Mouse (Mus musculus) CH12.LX (cell line): ENCODE measurements at regions not wholly inside any gene's neighbourhood (a gene's known extent, or its start where the extent isn't known, plus 50 kb on each side); places are given as distances from the start of the nearest gene placed in this dataset.

Experiments
- DNase-seq: peaks from one replicate; pipeline ENCODE4 v3.0.0-alpha.2; 2013; ENCODE audit errors: extremely low read depth
- H3K27ac ChIP-seq: 2 replicates; pipeline ENCODE4 v1.5.1; 2012; ENCODE audit warnings: low read depth, mild to moderate bottlenecking, control low read depth, moderate library complexity; ENCODE audit not compliant: insufficient read depth
- H3K27me3 ChIP-seq: replicated peaks from 2 replicates; pipeline ENCODE3; 2012; ENCODE audit warnings: inconsistent platforms
- H3K36me3 ChIP-seq, 2 experiments: replicated peaks in 1 of 2; 2 replicates each; pipeline versions ENCODE3 to v1.6.1; 2012; ENCODE audit warnings: inconsistent platforms in 1 of 2, low read length in 1 of 2, mild to moderate bottlenecking in 1 of 2, mixed read lengths in 1 of 2, moderate library complexity in 1 of 2; ENCODE audit not compliant: control insufficient read depth in 1 of 2, insufficient read depth in 1 of 2
- H3K4me1 ChIP-seq, 2 experiments: 2 replicates each; pipeline ENCODE4 v1.6.1; 2012; ENCODE audit warnings: inconsistent platforms in 1 of 2, moderate library complexity in 1 of 2; ENCODE audit not compliant: insufficient read depth in 2 of 2, control insufficient read depth in 1 of 2
- H3K4me2 ChIP-seq: 2 replicates; pipeline ENCODE4 v1.6.1; 2012; ENCODE audit warnings: low read depth, mild to moderate bottlenecking, control low read depth; ENCODE audit not compliant: poor library complexity, insufficient read depth, severe bottlenecking
- H3K4me3 ChIP-seq, 3 experiments: fragments of 150-350 bp in 1 of 3; sonication (generic) in 1 of 3; replicated peaks in 1 of 3; 2 replicates each; pipeline versions ENCODE3 to v1.5.1; 2011 to 2012; ENCODE audit warnings: low read depth in 2 of 3, low read length in 2 of 3, mild to moderate bottlenecking in 2 of 3, moderate library complexity in 2 of 3, control low read depth in 1 of 3, improper control_type of control experiment in 1 of 3, inconsistent platforms in 1 of 3, mixed read lengths in 1 of 3; ENCODE audit not compliant: poor library complexity in 1 of 3
- H3K79me2 ChIP-seq: replicated peaks from 2 replicates; pipeline ENCODE4 v1.6.1; 2012; ENCODE audit warnings: mild to moderate bottlenecking, moderate library complexity; ENCODE audit not compliant: control insufficient read depth, poor library complexity, insufficient read depth, severe bottlenecking; ENCODE audit errors: extremely low read depth
- H3K9ac ChIP-seq: 2 replicates; pipeline ENCODE4 v1.6.1; 2012; ENCODE audit warnings: low read depth, mild to moderate bottlenecking, control low read depth, moderate library complexity; ENCODE audit not compliant: insufficient read depth
- H3K9me3 ChIP-seq: replicated peaks from 2 replicates; pipeline ENCODE3; 2012; ENCODE audit warnings: low read length, inconsistent platforms, mixed read lengths
- CHD1 ChIP-seq: IDR thresholded peaks from 2 replicates; pipeline ENCODE4 v1.6.1; 2012; ENCODE audit warnings: low read depth, low read length, improper control_type of control experiment, inconsistent platforms
- CHD2 ChIP-seq: IDR thresholded peaks from 2 replicates; pipeline ENCODE4 v1.6.1; 2011; ENCODE audit warnings: low read length, improper control_type of control experiment
- E2F4 ChIP-seq: IDR thresholded peaks from 2 replicates; pipeline ENCODE4 v1.6.1; 2011; ENCODE audit warnings: low read depth, low read length, improper control_type of control experiment; ENCODE audit not compliant: insufficient replicate concordance
- ELF1 ChIP-seq: IDR thresholded peaks from 2 replicates; pipeline ENCODE4 v1.6.1; 2014; ENCODE audit warnings: low read depth, mild to moderate bottlenecking, inconsistent platforms, low read length, improper control_type of control experiment
- EP300 ChIP-seq: IDR thresholded peaks from 2 replicates; pipeline ENCODE4 v1.6.1; 2011; ENCODE audit warnings: low read length, improper control_type of control experiment
- IRF4 ChIP-seq: IDR thresholded peaks from 2 replicates; pipeline ENCODE4 v1.6.1; 2014; ENCODE audit warnings: low read depth, mild to moderate bottlenecking, inconsistent platforms, low read length, improper control_type of control experiment
- JUND ChIP-seq: conservative IDR thresholded peaks from 2 replicates; pipeline ENCODE4 v1.6.1; 2011; ENCODE audit warnings: low read depth, low read length, improper control_type of control experiment
- MAFK ChIP-seq: IDR thresholded peaks from 2 replicates; pipeline ENCODE4 v1.6.1; 2011; ENCODE audit warnings: low read length, improper control_type of control experiment; ENCODE audit not compliant: insufficient replicate concordance
- MAX ChIP-seq: IDR thresholded peaks from 2 replicates; pipeline ENCODE4 v1.6.1; 2011; ENCODE audit warnings: low read length, improper control_type of control experiment
- MAZ ChIP-seq: IDR thresholded peaks from 2 replicates; pipeline ENCODE4 v1.6.1; 2012; ENCODE audit warnings: low read depth, mild to moderate bottlenecking, inconsistent platforms, low read length, improper control_type of control experiment, moderate library complexity
- MYC ChIP-seq: IDR thresholded peaks from 2 replicates; pipeline ENCODE4 v1.6.1; 2011; ENCODE audit warnings: low read depth, mild to moderate bottlenecking, improper control_type of control experiment, low read length
- NELFE ChIP-seq: IDR thresholded peaks from 2 replicates; pipeline ENCODE4 v1.6.1; 2011; ENCODE audit warnings: low read depth, low read length, improper control_type of control experiment
- NRF1 ChIP-seq: IDR thresholded peaks from 2 replicates; pipeline ENCODE4 v1.6.1; 2014; ENCODE audit warnings: low read depth, mild to moderate bottlenecking, inconsistent platforms, low read length, improper control_type of control experiment, moderate library complexity
- PAX5 ChIP-seq: IDR thresholded peaks from 2 replicates; pipeline ENCODE4 v1.6.1; 2012; ENCODE audit warnings: low read length, inconsistent platforms, mixed read lengths
- POLR2AphosphoS2 ChIP-seq: IDR thresholded peaks from 2 replicates; pipeline ENCODE4 v1.6.1; 2011; ENCODE audit warnings: low read depth, low read length, improper control_type of control experiment
- RCOR1 ChIP-seq: conservative IDR thresholded peaks from 2 replicates; pipeline ENCODE4 v1.6.1; 2012; ENCODE audit warnings: low read depth, mild to moderate bottlenecking, inconsistent platforms, low read length, improper control_type of control experiment
- SMC3 ChIP-seq: IDR thresholded peaks from 2 replicates; pipeline ENCODE4 v1.6.1; 2011; ENCODE audit warnings: low read depth, low read length, improper control_type of control experiment
- TCF12 ChIP-seq: IDR thresholded peaks from 2 replicates; pipeline ENCODE4 v1.6.1; 2014; ENCODE audit warnings: low read depth, mild to moderate bottlenecking, inconsistent platforms, low read length, improper control_type of control experiment
- ZKSCAN1 ChIP-seq: IDR thresholded peaks from 2 replicates; pipeline ENCODE4 v1.6.1; 2012; ENCODE audit warnings: low read depth, inconsistent platforms, low read length, improper control_type of control experiment, borderline replicate concordance
- ZNF384 ChIP-seq: IDR thresholded peaks from 2 replicates; pipeline ENCODE4 v1.6.1; 2012; ENCODE audit warnings: low read depth, low read length, improper control_type of control experiment, inconsistent platforms
- dilution Hi-C: fragments of 300-500 bp; cut with MboI; formaldehyde crosslinking; loops from 2 replicates; pipeline ENCODE4 v1.14.3; 2020; ENCODE audit warnings: low sequenced_read_pairs; ENCODE audit not compliant: extremely low pct_unique_long_range_greater_than_20kb, extremely low pct_ligation_motif_present
- in situ Hi-C: fragments of 300-500 bp; cut with MboI; formaldehyde crosslinking; loops from 3 replicates; pipeline ENCODE4 v1.14.3; 2019; ENCODE audit warnings: low sequenced_read_pairs, low pct_ligation_motif_present, low pct_unique_long_range_greater_than_20kb, mixed read lengths

- no peaks in the 10 kb centered on the region for H3K9me3 ChIP-seq
- no peak for DNase-seq
- H3K36me3 ChIP-seq, result no peaks in the 10 kb centered on the region
- dilution Hi-C loops, result no loop called here
- no peak overlapping the region for H3K9ac ChIP-seq
- in situ Hi-C loops, result no loop called here
- peaks cover 0 to 7% of the 10 kb centered on the region in 2 experiments; a peak in 1 of 4 replicates for H3K4me1 ChIP-seq
- H3K4me3 ChIP-seq, result no peak overlapping the region
- H3K27me3 ChIP-seq, result no peaks in the 10 kb centered on the region
- TF ChIP-seq MYC, result no peak
- no peak for TF ChIP-seq MAFK
- no peak for TF ChIP-seq ELF1
- TF ChIP-seq NRF1, result no peak
- TF ChIP-seq SMC3, result no peak
- TF ChIP-seq NELFE, result no peak
- TF ChIP-seq ZNF384, result no peak
- TF ChIP-seq JUND, result no peak
- TF ChIP-seq E2F4, result no peak
- TF ChIP-seq EP300, result no peak
- no peak for TF ChIP-seq PAX5
- TF ChIP-seq MAX, result no peak
- no peak for TF ChIP-seq POLR2AphosphoS2
- TF ChIP-seq CHD2, result no peak
- H3K79me2 ChIP-seq, result no peaks in the 10 kb centered on the region
- no peak overlapping the region for H3K4me2 ChIP-seq
- no peak overlapping the region for H3K27ac ChIP-seq
These were observed 235.5 kb downstream of the Insig2 start for GRCm38 (mm10) chr1:121096551-121097550.

DNA sequence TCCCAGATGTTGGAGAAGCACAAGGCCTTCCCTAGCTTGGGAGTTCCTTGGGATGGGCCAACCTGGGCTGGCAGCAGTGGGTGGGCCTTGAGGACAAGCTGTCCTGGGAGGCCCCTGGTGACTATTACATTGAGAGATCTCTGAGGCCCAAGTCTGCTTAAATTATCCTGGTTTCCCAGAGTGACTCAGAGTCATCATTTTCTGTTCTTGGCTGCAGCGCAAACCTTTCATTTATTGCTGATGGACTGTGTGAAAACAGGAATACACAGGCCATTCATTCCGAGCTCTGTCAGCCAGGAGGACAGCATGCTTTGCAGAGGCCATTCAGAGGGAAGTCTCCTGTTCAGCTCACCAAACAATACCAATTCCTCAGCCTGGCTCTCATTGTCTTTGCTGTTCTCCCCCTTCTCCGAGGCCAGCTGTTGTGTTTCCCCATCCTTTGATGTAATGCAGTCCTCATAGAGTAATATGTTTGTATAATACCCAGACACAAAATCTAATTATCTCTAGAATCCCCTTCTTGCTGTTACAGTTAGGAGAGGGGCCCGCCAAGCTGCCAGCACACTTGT is 220.5 kb downstream of the Insig2 start:
- in situ Hi-C loops (no loop called here), dilution Hi-C loops (no loop called here)
- H3K27me3 ChIP-seq, result no peaks in the 10 kb centered on the region
- H3K4me3 ChIP-seq, result no peak overlapping the region
- H3K9me3 ChIP-seq, result no peaks in the 10 kb centered on the region
- DNase-seq, result no peak
- no peak overlapping the region for H3K27ac ChIP-seq
- no peaks in the 10 kb centered on the region for H3K79me2 ChIP-seq
- TF ChIP-seq RCOR1, result no peak
- no peak for TF ChIP-seq ZKSCAN1
- TF ChIP-seq NELFE, result no peak
- no peak for TF ChIP-seq MAZ
- TF ChIP-seq TCF12, result no peak
- no peak for TF ChIP-seq JUND
- TF ChIP-seq EP300, result no peak
- TF ChIP-seq CHD1, result no peak
- no peak for TF ChIP-seq IRF4
- H3K9ac ChIP-seq, result no peak overlapping the region
- H3K4me2 ChIP-seq, result no peak overlapping the region
- no peaks in the 10 kb centered on the region for H3K36me3 ChIP-seq
- no peaks in the 10 kb centered on the region for H3K4me1 ChIP-seq
